Mouse (Mus musculus): Measurements from ENCODE around the gene Wdr70. TPM values are rescaled to one million over a fixed set of nuclear protein-coding genes. Genes with fewer than 3 reads are reported as not detected.

Gene Wdr70
- polyA plus RNA-seq, 1 experiment from 2014 or later, result 55.5 TPM

DNA sequence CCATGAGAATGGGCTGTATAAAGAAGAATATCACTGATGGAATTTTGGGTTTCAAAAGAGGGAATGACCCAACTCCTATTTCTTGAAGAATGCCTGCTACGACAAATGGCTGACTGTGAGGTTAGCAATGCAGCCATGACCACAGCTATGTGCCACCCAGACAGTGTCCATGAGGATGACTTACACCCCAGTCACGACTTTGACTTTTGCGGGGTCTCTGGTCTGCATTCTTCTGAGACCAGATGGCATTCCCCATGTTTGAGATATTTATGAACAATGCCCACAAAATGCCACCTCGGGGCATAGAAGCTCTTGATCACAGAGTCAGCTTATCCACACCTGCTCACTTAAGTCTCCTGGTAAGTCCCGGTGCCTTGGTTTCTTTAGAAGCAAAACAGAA is 236.1 kb downstream of the Wdr70 start:
- Histone ChIP-seq H3K4me2 (replicated peaks) (no peak overlapping the region), H3K4me1 (no peaks in the 10 kb centered on the region), H3K9me3 (replicated peaks) (no peaks in the 10 kb centered on the region), H3K36me3 (no peaks in the 10 kb centered on the region), H3K27ac (replicated peaks) (no peak overlapping the region), H3K27me3 (no peaks in the 10 kb centered on the region), H3K9ac (no peak overlapping the region), H3K4me3 (replicated peaks) (no peak overlapping the region)
- no peak for ATAC-seq (ENCODE audit: insufficient number of reproducible peaks, low FRiP score, low TSS enrichment, low read depth)
- 77% methylated on average over 5 of the region's 5 CpGs for WGBS

- Histone ChIP-seq H3K27me3 (no peaks in the 10 kb centered on the region), H3K4me2 (replicated peaks) (no peak overlapping the region), H3K9ac (no peak overlapping the region), H3K4me3 (replicated peaks) (no peak overlapping the region), H3K9me3 (replicated peaks) (no peaks in the 10 kb centered on the region), H3K36me3 (no peaks in the 10 kb centered on the region), H3K27ac (replicated peaks) (no peak overlapping the region), H3K4me1 (no peaks in the 10 kb centered on the region)
- ATAC-seq (ENCODE audit: insufficient number of reproducible peaks, low FRiP score, low TSS enrichment, low read depth), result no peak
- 67% methylated on average over 5 of the region's 5 CpGs for WGBS
Observed at GRCm38 (mm10) chr15:7858841-7859240, 240.2 kb downstream of the Wdr70 start.

DNA sequence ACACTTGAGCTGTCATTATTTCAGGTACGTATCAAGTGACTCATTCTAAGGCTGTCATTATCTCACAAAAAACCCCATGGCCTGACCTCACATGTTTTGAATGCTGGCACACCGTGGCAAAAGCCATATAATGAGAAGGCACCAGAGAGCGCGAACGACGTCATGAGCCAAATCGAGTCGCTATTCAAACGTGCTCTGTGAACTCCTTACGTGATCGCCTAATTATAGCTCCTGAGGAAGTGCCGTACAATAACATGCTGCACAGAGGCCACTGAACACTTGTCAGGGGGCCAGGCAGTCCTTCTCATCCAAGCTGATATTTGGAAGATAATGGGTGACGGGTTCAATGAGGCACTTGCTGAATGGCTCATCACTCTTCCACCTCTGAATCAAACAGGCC is 241.6 kb downstream of the Wdr70 start:
- WGBS, result 65% methylated on average over 13 of the region's 13 CpGs
- no peaks in the 10 kb centered on the region for H3K36me3 ChIP-seq
- H3K4me1 ChIP-seq, result no peaks in the 10 kb centered on the region
- peak; percentile 24; the same call in 1 of the 2 replicates for ATAC-seq (ENCODE audit: insufficient number of reproducible peaks, low FRiP score, low TSS enrichment, low read depth)
- H3K9me3 ChIP-seq (replicated peaks), result no peaks in the 10 kb centered on the region
- no peak overlapping the region for H3K27ac ChIP-seq (replicated peaks)
- no peaks in the 10 kb centered on the region for H3K27me3 ChIP-seq
- no peak overlapping the region for H3K4me3 ChIP-seq (replicated peaks)
- no peak overlapping the region for H3K4me2 ChIP-seq (replicated peaks)
- H3K9ac ChIP-seq, result no peak overlapping the region

GRCm38 (mm10) chr15:7842398-7842797 is 256.6 kb downstream of the Wdr70 start:
- Histone ChIP-seq H3K27me3 (no peaks in the 10 kb centered on the region), H3K9me3 (replicated peaks) (no peaks in the 10 kb centered on the region), H3K27ac (replicated peaks) (no peak overlapping the region), H3K4me2 (replicated peaks) (no peak overlapping the region), H3K36me3 (no peaks in the 10 kb centered on the region), H3K4me3 (replicated peaks) (no peak overlapping the region), H3K9ac (no peak overlapping the region), H3K4me1 (peaks cover 13% of the 10 kb centered on the region)
- 84% methylated on average over 4 of the region's 4 CpGs for WGBS
- ATAC-seq (ENCODE audit: insufficient number of reproducible peaks, low FRiP score, low TSS enrichment, low read depth), result no peak

- Histone ChIP-seq H3K4me2 (replicated peaks) (no peak overlapping the region), H3K27ac (replicated peaks) (no peak overlapping the region), H3K4me3 (replicated peaks) (no peak overlapping the region), H3K4me1 (peaks cover 13% of the 10 kb centered on the region), H3K36me3 (no peaks in the 10 kb centered on the region), H3K9me3 (replicated peaks) (no peaks in the 10 kb centered on the region), H3K9ac (no peak overlapping the region), H3K27me3 (no peaks in the 10 kb centered on the region)
- WGBS, result 67% methylated on average over 1 of the region's 1 CpGs
- ATAC-seq (ENCODE audit: insufficient number of reproducible peaks, low FRiP score, low TSS enrichment, low read depth), result no peak
Observed at GRCm38 (mm10) chr15:7841664-7842063, 257.3 kb downstream of the Wdr70 start.

DNA sequence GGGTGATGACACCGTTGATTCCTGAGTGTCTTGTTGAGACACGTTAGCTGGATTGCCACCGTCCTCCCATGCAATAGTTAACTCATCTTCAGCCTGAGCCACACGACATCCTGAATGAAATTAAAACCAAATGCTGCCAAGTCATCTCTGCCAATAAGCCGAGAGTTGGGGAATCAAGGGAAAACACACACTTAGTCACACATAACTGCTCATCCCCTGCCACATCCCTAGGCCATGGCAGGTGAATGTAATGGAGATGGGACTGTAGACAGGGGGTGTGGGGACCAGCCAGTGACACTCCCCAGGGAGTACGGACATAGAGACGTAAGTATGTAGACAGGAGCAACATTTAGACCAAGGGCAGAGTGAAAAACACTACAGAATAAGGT is 260.1 kb downstream of the Wdr70 start:
- peak overlapping the region; percentile 34 for H3K4me2 ChIP-seq (replicated peaks)
- no peak overlapping the region for H3K9ac ChIP-seq
- H3K4me3 ChIP-seq (replicated peaks), result no peak overlapping the region
- no peaks in the 10 kb centered on the region for H3K27me3 ChIP-seq
- H3K27ac ChIP-seq (replicated peaks), result no peak overlapping the region
- H3K9me3 ChIP-seq (replicated peaks), result no peaks in the 10 kb centered on the region
- H3K36me3 ChIP-seq, result peaks cover 8% of the 10 kb centered on the region; the same call in 1 of the 2 replicates
- peaks cover 13% of the 10 kb centered on the region for H3K4me1 ChIP-seq
- WGBS, result 17% methylated on average over 7 of the region's 7 CpGs
- no peak for ATAC-seq (ENCODE audit: insufficient number of reproducible peaks, low FRiP score, low TSS enrichment, low read depth)

DNA sequence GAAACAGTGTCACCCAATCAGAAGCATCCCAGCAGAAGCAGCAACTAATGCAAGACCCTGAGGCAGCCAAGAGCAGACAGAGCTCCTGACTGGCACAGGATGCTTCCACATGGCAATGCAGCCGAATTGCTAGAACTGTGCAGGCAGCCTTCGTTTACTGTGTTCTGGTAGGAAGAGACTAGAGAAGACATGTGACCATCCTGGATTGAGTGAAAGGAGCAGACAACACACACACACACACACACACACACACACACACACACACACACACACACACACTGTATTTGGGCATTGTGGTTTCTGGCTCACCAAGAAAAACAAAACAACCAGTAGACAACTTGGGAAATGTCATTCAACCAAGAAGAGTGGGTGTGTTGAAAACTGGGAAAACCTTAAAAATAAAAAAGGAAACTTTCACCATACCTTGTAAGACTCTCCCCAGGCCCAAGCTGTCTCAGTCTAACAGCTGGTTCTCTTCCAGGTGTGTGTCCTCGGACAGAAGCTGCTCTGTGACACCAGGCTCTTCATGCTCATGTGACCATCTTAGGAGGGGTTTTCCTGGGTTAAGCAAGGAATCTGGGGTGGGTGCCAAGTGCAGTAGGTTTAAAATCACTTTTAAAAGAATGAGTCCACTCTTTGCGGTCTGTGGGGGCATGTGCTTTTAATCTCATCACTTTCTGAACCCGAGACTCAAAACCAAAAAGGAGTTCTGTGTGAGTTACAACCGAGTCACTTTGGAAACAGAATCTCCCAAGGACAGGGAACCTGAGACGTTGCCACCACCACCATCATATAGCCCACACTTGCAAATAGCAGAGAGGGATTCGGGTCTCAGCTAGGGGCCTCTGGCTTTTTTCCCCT is 260.7 kb downstream of the Wdr70 start:
- Histone ChIP-seq H3K9ac (no peak overlapping the region), H3K4me1 (peaks cover 13% of the 10 kb centered on the region), H3K4me2 (replicated peaks) (peak overlapping the region; percentile 34), H3K27me3 (no peaks in the 10 kb centered on the region), H3K27ac (replicated peaks) (no peak overlapping the region; the same call in 1 of the 2 replicates), H3K9me3 (replicated peaks) (no peaks in the 10 kb centered on the region), H3K36me3 (peaks cover 8% of the 10 kb centered on the region; the same call in 1 of the 2 replicates), H3K4me3 (replicated peaks) (no peak overlapping the region)
- peak; percentile 34; the same call in 1 of the 2 replicates for ATAC-seq (ENCODE audit: insufficient number of reproducible peaks, low FRiP score, low TSS enrichment, low read depth)
- WGBS, result 21% methylated on average over 8 of the region's 8 CpGs

- Histone ChIP-seq H3K9me3 (replicated peaks) (no peaks in the 10 kb centered on the region), H3K9ac (no peak overlapping the region), H3K36me3 (peaks cover 8% of the 10 kb centered on the region; the same call in 1 of the 2 replicates), H3K4me3 (replicated peaks) (no peak overlapping the region), H3K27me3 (no peaks in the 10 kb centered on the region), H3K27ac (replicated peaks) (no peak overlapping the region), H3K4me1 (peaks cover 13% of the 10 kb centered on the region), H3K4me2 (replicated peaks) (no peak overlapping the region)
- 77% methylated on average over 9 of the region's 9 CpGs for WGBS
- ATAC-seq (ENCODE audit: insufficient number of reproducible peaks, low FRiP score, low TSS enrichment, low read depth), result no peak
Observed at GRCm38 (mm10) chr15:7835404-7835803, 263.6 kb downstream of the Wdr70 start.

GRCm38 (mm10) chr15:7825530-7825929 is 273.5 kb downstream of the Wdr70 start:
- 50% methylated on average over 6 of the region's 6 CpGs for WGBS
- H3K27ac ChIP-seq (replicated peaks), result no peak overlapping the region

DNA sequence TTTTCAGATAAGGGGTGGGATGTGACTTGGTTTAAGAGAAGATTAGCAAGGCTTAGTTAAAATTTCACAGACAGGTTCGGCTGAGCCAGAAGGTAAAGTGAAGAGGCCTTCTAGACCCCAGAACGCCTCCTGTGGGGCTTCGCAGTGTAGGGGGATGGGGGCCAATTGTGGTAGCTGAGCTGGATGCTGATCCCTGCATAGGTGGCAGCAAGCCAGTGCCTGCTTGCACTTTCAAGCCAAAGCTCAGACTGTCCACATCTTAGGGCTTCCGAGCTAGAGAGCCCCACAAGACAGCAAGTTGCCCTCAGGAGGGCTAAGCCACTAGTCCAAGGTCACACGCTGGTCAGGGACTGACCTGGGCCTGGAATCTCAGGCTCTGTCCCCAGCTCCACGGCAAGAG is 275.1 kb downstream of the Wdr70 start:
- H3K4me3 ChIP-seq (replicated peaks), result no peak overlapping the region
- no peaks in the 10 kb centered on the region for H3K36me3 ChIP-seq
- no peak for ATAC-seq (ENCODE audit: insufficient number of reproducible peaks, low FRiP score, low TSS enrichment, low read depth)
- no peaks in the 10 kb centered on the region for H3K9me3 ChIP-seq (replicated peaks)
- H3K27ac ChIP-seq (replicated peaks), result no peak overlapping the region
- no peak overlapping the region for H3K9ac ChIP-seq
- H3K27me3 ChIP-seq, result peaks cover 8% of the 10 kb centered on the region; the same call in 1 of the 2 replicates
- 64% methylated on average over 6 of the region's 6 CpGs for WGBS
- H3K4me2 ChIP-seq (replicated peaks), result no peak overlapping the region
- no peaks in the 10 kb centered on the region for H3K4me1 ChIP-seq

More at GRCm38 (mm10) chr15:7825530-7825929, 273.5 kb downstream of the Wdr70 start:
- Histone ChIP-seq H3K4me3 (replicated peaks) (no peak overlapping the region), H3K9ac (no peak overlapping the region), H3K9me3 (replicated peaks) (no peaks in the 10 kb centered on the region), H3K36me3 (no peaks in the 10 kb centered on the region), H3K4me1 (no peaks in the 10 kb centered on the region), H3K27me3 (no peaks in the 10 kb centered on the region), H3K4me2 (replicated peaks) (no peak overlapping the region)
- ATAC-seq (ENCODE audit: insufficient number of reproducible peaks, low FRiP score, low TSS enrichment, low read depth), result no peak

Measured in embryonic facial prominence, embryonic 15.5 days (tissue).